Mouse (Mus musculus) midbrain, embryonic 11.5 days (tissue): ENCODE measurements around the gene Vamp3. TPM values are rescaled to one million over a fixed set of nuclear protein-coding genes. Genes with fewer than 3 reads are reported as not detected.

ENCODE experiments used
- ATAC-seq: fragments of 200-750 bp; cut with Nextera tagmentation; 2 replicates; pipeline ENCODE4 v1.8.0; 2017; ENCODE audit warnings: moderate TSS enrichment, moderate library complexity; ENCODE audit not compliant: low FRiP score
- DNase-seq: peaks from one replicate; pipeline ENCODE4 v3.0.0; 2015; ENCODE audit warnings: low spot score; ENCODE audit errors: missing footprints
- H3K27ac ChIP-seq: fragments of 300-500 bp; sonication (generic); 2 replicates; pipeline ENCODE4 v1.5.1; 2014; ENCODE audit warnings: low read depth, low read length
- H3K27me3 ChIP-seq: fragments of 300-500 bp; sonication (generic); 2 replicates; pipeline ENCODE4 v1.6.1; 2014; ENCODE audit warnings: mild to moderate bottlenecking, low read length, moderate library complexity, mixed read lengths; ENCODE audit not compliant: control insufficient read depth, insufficient read depth
- H3K36me3 ChIP-seq: fragments of 300-500 bp; sonication (generic); 2 replicates; pipeline ENCODE4 v1.6.1; 2014; ENCODE audit warnings: mild to moderate bottlenecking, low read length, moderate library complexity, mixed read lengths; ENCODE audit not compliant: control insufficient read depth, insufficient read depth
- H3K4me1 ChIP-seq: fragments of 300-500 bp; sonication (generic); 2 replicates; pipeline ENCODE4 v1.6.1; 2014; ENCODE audit warnings: low read length; ENCODE audit not compliant: control insufficient read depth, insufficient read depth
- H3K4me2 ChIP-seq: fragments of 300-500 bp; sonication (generic); 2 replicates; pipeline ENCODE4 v1.6.1; 2014; ENCODE audit warnings: mild to moderate bottlenecking, moderate library complexity
- H3K4me3 ChIP-seq: fragments of 300-500 bp; sonication (generic); 2 replicates; pipeline ENCODE4 v1.5.1; 2014; ENCODE audit warnings: low read depth, low read length
- H3K9ac ChIP-seq: fragments of 300-500 bp; sonication (generic); 2 replicates; pipeline ENCODE4 v1.6.1; 2014; ENCODE audit warnings: low read length
- H3K9me3 ChIP-seq: fragments of 300-500 bp; sonication (generic); 2 replicates; pipeline ENCODE4 v1.6.1; 2016; ENCODE audit warnings: low read length; ENCODE audit not compliant: control insufficient read depth
- WGBS: fragments of 180-500 bp; shearing (Covaris S2); extraction: QIAGEN DNeasy Blood & Tissue Kit; methylation state at CpG from one replicate; pipeline ENCODE4 v1.1.7; 2014; 5-methylcytosine and 5-hydroxymethylcytosine counted together
- polyA plus RNA-seq: library from polyadenylated mRNA; unstranded; fragments of >200 nt; fragmentation: Nextera tagmentation; extraction: Ambion mirVana; gene quantifications from 2 replicates; pipeline ENCODE4 v1.2.1, GENCODE M21; 2014

Vamp3 gene
- polyA plus RNA-seq, 1 experiment from 2014 or later: 80.3 TPM

GRCm38 (mm10) chr4:151068751-151069150 is 11.0 kb upstream of the Vamp3 start:
- no peak for ATAC-seq
- Histone ChIP-seq H3K27ac (no peak overlapping the region), H3K27me3 (no peaks in the 10 kb centered on the region), H3K4me1 (no peaks in the 10 kb centered on the region), H3K4me3 (no peak overlapping the region), H3K9me3 (no peaks in the 10 kb centered on the region), H3K36me3 (peaks cover 14% of the 10 kb centered on the region), H3K4me2 (no peak overlapping the region), H3K9ac (no peak overlapping the region)
- DNase-seq: no peak
- WGBS: 76% methylated on average over 4 of the region's 4 CpGs

DNA sequence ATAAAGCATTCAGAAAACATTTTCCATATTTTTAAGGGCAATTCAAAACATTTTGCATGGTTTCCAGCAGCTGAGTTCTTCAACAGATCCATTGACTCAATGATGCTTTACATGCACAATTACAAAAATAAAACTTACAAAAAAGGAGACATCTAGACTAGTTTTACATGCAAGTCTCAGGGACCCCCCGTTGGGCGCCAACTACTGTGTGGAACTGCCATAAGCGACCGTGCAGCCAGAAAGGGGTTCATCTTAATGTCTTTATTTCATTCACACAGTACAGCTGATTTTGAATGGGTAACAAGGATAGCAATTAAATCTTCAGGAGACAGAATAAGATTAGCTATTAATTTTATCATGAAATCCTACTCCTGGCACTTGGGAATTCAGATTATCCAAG is 1.8 kb upstream of the Vamp3 start:
- ATAC-seq (no peak), DNase-seq (no peak)
- Histone ChIP-seq H3K9ac (no peak overlapping the region), H3K4me2 (no peak overlapping the region), H3K27ac (no peak overlapping the region), H3K4me3 (no peak overlapping the region), H3K36me3 (peaks cover 2% of the 10 kb centered on the region; the same call in 1 of the 2 replicates), H3K9me3 (no peaks in the 10 kb centered on the region), H3K27me3 (no peaks in the 10 kb centered on the region), H3K4me1 (peaks cover 12% of the 10 kb centered on the region)
- WGBS: 94% methylated on average over 4 of the region's 4 CpGs

DNA sequence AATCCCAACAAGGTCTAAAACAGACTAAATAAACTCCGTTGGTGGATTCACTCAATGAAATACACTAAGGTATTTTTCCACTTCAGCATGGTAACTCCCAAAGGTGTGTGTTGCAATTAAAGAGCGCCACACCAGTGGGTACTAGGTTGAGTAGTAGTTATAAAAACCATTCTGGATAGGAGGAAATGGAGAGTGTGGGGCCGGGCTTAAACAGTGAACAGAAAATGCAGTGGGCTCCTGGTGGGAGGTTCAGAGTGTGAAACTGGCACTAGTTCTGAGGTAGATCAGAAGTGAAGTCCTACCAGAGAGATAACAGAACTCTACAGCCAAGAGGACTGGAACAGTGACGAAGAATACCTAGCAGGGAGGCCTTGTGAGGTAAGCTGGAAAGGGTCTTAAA is 871 bp upstream of the Vamp3 start:
- Histone ChIP-seq H3K27ac (peak overlapping the region; percentile 15), H3K27me3 (no peaks in the 10 kb centered on the region), H3K4me2 (peak overlapping the region; percentile 43; the same call in 1 of the 2 replicates), H3K4me1 (peaks cover 12% of the 10 kb centered on the region), H3K4me3 (no peak overlapping the region), H3K9ac (peak overlapping the region; percentile 48), H3K36me3 (peaks cover 2% of the 10 kb centered on the region), H3K9me3 (no peaks in the 10 kb centered on the region)
- ATAC-seq (no peak), DNase-seq (peak; percentile 83)
- WGBS: 80% methylated on average over 4 of the region's 4 CpGs

DNA sequence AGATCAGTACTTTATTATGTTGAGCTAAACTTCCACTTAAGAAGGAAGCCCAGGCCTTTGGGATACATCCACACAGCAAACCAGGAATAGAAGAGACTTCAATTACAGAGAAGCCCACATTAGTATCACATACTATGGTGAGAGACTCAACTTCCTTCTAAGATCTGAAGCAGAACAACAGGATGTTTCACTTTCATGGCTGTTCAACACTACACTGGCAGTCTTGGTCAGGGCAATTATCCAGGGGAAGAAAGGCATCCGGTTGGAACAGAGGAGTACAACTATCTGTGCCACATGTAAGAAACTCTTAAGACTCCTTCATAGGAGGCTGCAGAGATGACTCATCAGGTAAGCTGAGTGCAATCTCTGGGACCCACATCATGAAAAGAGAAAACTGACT is 6.6 kb downstream of the Vamp3 start:
- DNase-seq: no peak
- Histone ChIP-seq H3K27me3 (no peaks in the 10 kb centered on the region), H3K27ac (no peak overlapping the region), H3K9ac (no peak overlapping the region), H3K9me3 (no peaks in the 10 kb centered on the region), H3K36me3 (peaks cover 5% of the 10 kb centered on the region), H3K4me2 (no peak overlapping the region), H3K4me3 (no peak overlapping the region), H3K4me1 (no peaks in the 10 kb centered on the region)
- ATAC-seq: no peak
- WGBS: 96% methylated on average over 1 of the region's 1 CpGs

DNA sequence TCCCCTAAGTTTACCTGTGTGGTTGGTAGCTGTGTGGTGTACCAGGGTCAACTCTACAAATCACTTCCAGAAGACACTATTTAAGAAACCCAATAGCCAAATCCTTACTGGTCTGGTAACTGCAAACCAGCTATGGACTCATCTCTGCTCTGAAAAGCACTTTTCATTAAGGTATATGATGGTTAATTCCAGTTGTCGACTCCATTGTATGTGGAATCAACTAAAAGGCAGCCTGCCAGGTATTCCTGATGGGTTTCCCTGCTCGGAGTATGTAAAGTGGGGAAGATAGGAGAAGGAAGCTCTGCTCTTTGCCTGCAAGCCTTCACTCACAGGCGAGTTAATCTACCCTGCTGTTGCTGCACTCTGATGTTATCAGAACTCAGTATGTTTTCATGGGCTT is 11.2 kb downstream of the Vamp3 start:
- ATAC-seq (no peak), DNase-seq (no peak)
- H3K4me2 ChIP-seq: no peak overlapping the region
- no peak overlapping the region for H3K9ac ChIP-seq
- H3K27ac ChIP-seq: no peak overlapping the region
- H3K36me3 ChIP-seq: peaks cover 5% of the 10 kb centered on the region; the same call in 1 of the 2 replicates
- H3K27me3 ChIP-seq: no peaks in the 10 kb centered on the region
- H3K4me3 ChIP-seq: no peak overlapping the region
- peaks cover 8% of the 10 kb centered on the region; the same call in 1 of the 2 replicates for H3K4me1 ChIP-seq
- WGBS: 88% methylated on average over 3 of the region's 3 CpGs
- no peaks in the 10 kb centered on the region for H3K9me3 ChIP-seq

DNA sequence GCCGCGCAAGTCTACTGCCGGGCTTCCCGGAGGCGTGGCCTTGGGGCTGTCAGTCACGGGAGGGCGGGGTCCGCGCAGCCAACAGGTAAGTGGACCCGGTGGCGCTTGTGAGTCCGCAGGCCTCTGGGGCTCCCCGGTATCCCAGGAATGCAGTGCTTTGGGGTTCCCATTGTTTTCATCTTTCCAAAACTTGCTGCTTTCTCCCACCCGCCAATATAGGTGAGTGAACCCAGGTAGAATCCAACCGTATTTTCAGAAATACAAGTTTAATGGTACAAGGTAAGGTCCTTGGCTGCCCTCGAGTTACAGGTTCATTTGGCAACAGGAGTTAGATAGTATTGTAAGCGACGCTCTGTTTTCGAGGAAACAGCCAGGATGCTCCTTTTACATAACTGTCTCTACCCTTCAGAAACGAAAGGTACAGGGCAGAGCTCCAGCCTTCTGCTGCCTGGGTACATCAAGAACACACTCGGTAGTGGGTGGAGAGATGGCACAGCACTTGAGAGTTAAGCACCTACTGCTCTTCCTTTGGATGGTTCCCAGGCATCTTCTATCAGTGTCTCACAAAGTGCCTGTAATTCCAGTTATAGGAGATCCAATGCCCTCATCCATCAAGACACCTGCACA is 12.7 kb downstream of the Vamp3 start:
- Histone ChIP-seq H3K9ac (peak overlapping the region; percentile 31; the same call in 1 of the 2 replicates), H3K27ac (no peak overlapping the region), H3K36me3 (peaks cover 2% of the 10 kb centered on the region; the same call in 1 of the 2 replicates), H3K27me3 (no peaks in the 10 kb centered on the region), H3K4me3 (peak overlapping the region; percentile 52), H3K4me2 (peak overlapping the region; percentile 87), H3K9me3 (no peaks in the 10 kb centered on the region), H3K4me1 (peaks cover 8% of the 10 kb centered on the region; the same call in 1 of the 2 replicates)
- 6% methylated on average over 21 of the region's 21 CpGs for WGBS
- no peak for ATAC-seq
- DNase-seq: no peak

- under 1% methylated on average over 69 of the region's 79 CpGs for WGBS
These were observed 13.5 kb downstream of the Vamp3 start, which contains the start of gene Per3 for GRCm38 (mm10) chr4:151044037-151044943. TSS of gene Per3 (minus strand) at chr4:151044665.

DNA sequence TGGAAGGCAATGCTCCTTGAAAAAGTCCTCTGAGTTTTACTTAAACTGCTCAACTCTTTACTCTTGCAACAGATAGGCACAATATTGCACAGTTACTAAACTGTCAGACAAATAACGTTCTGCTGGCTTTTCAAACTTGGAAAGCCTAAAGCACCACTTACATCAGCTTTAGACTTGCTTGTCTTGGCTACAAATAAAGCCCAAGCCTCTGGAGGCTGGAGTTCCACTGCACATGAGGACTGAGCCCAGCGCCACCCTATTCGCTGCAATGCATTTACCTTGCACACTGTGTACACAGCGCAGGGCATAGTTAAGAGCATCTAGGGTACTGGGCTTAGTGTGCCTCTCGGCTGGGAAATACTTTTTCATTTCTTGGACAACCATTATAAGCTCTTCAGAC is 14.5 kb downstream of the Vamp3 start:
- Histone ChIP-seq H3K4me2 (peak overlapping the region; percentile 87; the same call in 1 of the 2 replicates), H3K27me3 (no peaks in the 10 kb centered on the region), H3K9me3 (no peaks in the 10 kb centered on the region), H3K4me1 (peaks cover 8% of the 10 kb centered on the region; the same call in 1 of the 2 replicates), H3K4me3 (no peak overlapping the region), H3K9ac (no peak overlapping the region), H3K36me3 (peaks cover 2% of the 10 kb centered on the region; the same call in 1 of the 2 replicates), H3K27ac (no peak overlapping the region)
- DNase-seq (no peak), ATAC-seq (no peak)
- WGBS: 51% methylated on average over 5 of the region's 5 CpGs

More at GRCm38 (mm10) chr4:151044037-151044943, 13.5 kb downstream of the Vamp3 start, which contains the start of gene Per3:
- peak within 1 kb of the TSS; percentile 87 for H3K4me2 ChIP-seq
- H3K9ac ChIP-seq: peak within 1 kb of the TSS; percentile 53
- ATAC-seq (peak; percentile 99), DNase-seq (peak; percentile 98)
- H3K27me3 ChIP-seq: no peaks in the 10 kb centered on the region
- H3K4me1 ChIP-seq: peaks cover 8% of the 10 kb centered on the region; the same call in 1 of the 2 replicates
- H3K36me3 ChIP-seq: peaks cover 2% of the 10 kb centered on the region; the same call in 1 of the 2 replicates
- peak within 1 kb of the TSS; percentile 52 for H3K4me3 ChIP-seq
- no peaks in the 10 kb centered on the region for H3K9me3 ChIP-seq
- H3K27ac ChIP-seq: no peak within 1 kb of the TSS; the same call in 1 of the 2 replicates
